Mouse (Mus musculus) E14TG2a.4 (cell line): Measurements from ENCODE around the gene Rmnd5b.

Experiments
- CTCF ChIP-seq: conservative IDR thresholded peaks from 2 replicates; pipeline ENCODE4 v1.5.1; 2014; ENCODE audit warnings: low read length
- NANOG ChIP-seq: IDR thresholded peaks from 2 replicates; pipeline ENCODE4 v1.6.1; 2014; ENCODE audit warnings: borderline replicate concordance, low read length, mixed read lengths
- POU5F1 ChIP-seq: IDR thresholded peaks from 2 replicates; pipeline ENCODE4 v1.6.1; 2014; ENCODE audit warnings: low read length, borderline replicate concordance

DNA sequence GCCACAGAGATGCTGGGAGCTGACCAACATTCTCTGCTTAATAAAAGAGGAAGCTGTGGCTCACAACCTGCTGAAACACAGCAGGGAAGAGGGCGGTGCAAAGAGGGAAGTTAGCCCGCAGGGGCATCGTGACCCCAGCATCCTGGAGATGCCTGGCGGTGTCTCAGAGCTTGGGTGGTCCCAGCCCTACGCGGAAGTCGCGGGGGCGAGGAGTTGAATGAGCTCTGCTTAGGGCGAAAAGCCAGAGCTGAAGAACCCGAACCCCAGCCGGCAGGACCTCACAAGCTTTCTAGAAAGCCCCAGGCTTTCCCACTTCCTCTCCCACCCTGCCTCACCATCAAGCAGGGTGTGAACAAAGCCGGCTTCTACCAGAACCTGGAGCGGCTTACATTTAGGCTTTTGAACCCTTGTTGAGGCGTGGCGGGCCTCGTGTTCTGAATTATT is 2.3 kb upstream of the Rmnd5b start:
- TF ChIP-seq CTCF (no peak), NANOG (no peak; the same call in 1 of the 2 replicates), POU5F1 (no peak)
